Mouse (Mus musculus): ENCODE measurements around the gene Ltbp3. TPM values are rescaled to one million over a fixed set of nuclear protein-coding genes. Genes with fewer than 3 reads are reported as not detected.

Ltbp3 gene
- total and polyA plus RNA-seq, 3 experiments, result 0.51 TPM; not detected in 2

DNA sequence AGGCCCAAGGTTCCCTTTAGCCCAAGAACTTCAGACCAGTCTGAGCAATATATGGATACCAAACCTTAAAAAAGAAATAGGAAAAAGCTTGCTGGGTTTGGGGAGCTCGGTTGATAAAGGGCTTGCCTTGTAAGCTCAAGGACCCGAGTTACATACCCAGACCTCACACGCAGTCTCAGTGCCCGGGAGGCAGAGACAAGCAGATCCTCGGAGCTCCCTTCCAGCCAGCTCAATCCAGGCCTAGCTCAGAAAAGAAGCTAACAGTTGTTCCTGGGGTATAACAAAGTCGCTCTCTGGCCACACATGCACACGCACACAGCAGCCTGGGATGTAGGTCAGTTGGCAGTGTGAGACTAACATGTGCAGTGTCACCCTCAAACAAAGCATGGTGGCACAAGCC lies 47.2 kb downstream of the Ltbp3 start:
- dilution Hi-C loops (cut with MboI; ENCODE audit: extremely low pct_ligation_motif_present, extremely low pct_unique_long_range_greater_than_20kb, low sequenced_read_pairs), result no loop called here
- no peak for TF ChIP-seq MXI1 (IDR thresholded peaks at IDR 0.05; ENCODE audit: low read depth, low read length)
- no peak for TF ChIP-seq NELFE (IDR thresholded peaks at IDR 0.05; ENCODE audit: low read depth, low read length)
- TF ChIP-seq E2F4 (IDR thresholded peaks at IDR 0.05; ENCODE audit: insufficient replicate concordance, low read depth, low read length), result no peak
- no peak for TF ChIP-seq TCF12 (IDR thresholded peaks at IDR 0.05; ENCODE audit: low read depth, low read length)
- TF ChIP-seq JUND (conservative IDR thresholded peaks at IDR 0.05; ENCODE audit: low read depth, low read length), result no peak
- TF ChIP-seq POLR2A (IDR thresholded peaks at IDR 0.05; ENCODE audit: low read depth, low read length), result no peak
- no peak for TF ChIP-seq TBP (conservative IDR thresholded peaks at IDR 0.05; ENCODE audit: low read depth, low read length)
- no peak for TF ChIP-seq SMC3 (IDR thresholded peaks at IDR 0.05; ENCODE audit: low read depth, low read length)
- TF ChIP-seq MAX (IDR thresholded peaks at IDR 0.05; ENCODE audit: low read length), result no peak
- no peaks in the 10 kb centered on the region for H3K9me3 ChIP-seq (replicated peaks; ENCODE audit: low read length)
- H3K4me1 ChIP-seq (ENCODE audit: control insufficient read depth in 1 of 2, insufficient read depth in 2 of 2), result peaks cover 6 to 30% of the 10 kb centered on the region in 2 experiments; a peak in 3 of 4 replicates
- no peaks in the 10 kb centered on the region for H3K36me3 ChIP-seq (replicated peaks in 1 of 2; ENCODE audit: control insufficient read depth in 1 of 2, insufficient read depth in 1 of 2, low read length in 1 of 2)
- DNase-seq (ENCODE audit: extremely low read depth), result no peak
- H3K27ac ChIP-seq (ENCODE audit: insufficient read depth, low read depth), result peak overlapping the region; percentile 91; the same call in 1 of the 2 replicates
- H3K4me3 ChIP-seq (replicated peaks in 1 of 3; ENCODE audit: low read depth in 2 of 3, low read length in 2 of 3, poor library complexity in 1 of 3), result no peak overlapping the region
- 0 out of 2 replicates have a peak overlapping the region, but pooled peaks have one; percentile 59 for H3K4me2 ChIP-seq (ENCODE audit: insufficient read depth, low read depth, poor library complexity, severe bottlenecking)
- in situ Hi-C loops (cut with MboI; ENCODE audit: low pct_ligation_motif_present, low pct_unique_long_range_greater_than_20kb, low sequenced_read_pairs), result loop anchor here (5.0 kb wide), 1 partner anchor 89 kb away; the partner anchor contains the start of genes Frmd8 and Slc25a45
- H3K27me3 ChIP-seq (replicated peaks), result no peaks in the 10 kb centered on the region
- no peaks in the 10 kb centered on the region for H3K79me2 ChIP-seq (replicated peaks; ENCODE audit: control insufficient read depth, extremely low read depth, insufficient read depth, poor library complexity, severe bottlenecking)
- H3K9ac ChIP-seq (ENCODE audit: insufficient read depth, low read depth), result peak overlapping the region; percentile 37; the same call in 1 of the 2 replicates

DNA sequence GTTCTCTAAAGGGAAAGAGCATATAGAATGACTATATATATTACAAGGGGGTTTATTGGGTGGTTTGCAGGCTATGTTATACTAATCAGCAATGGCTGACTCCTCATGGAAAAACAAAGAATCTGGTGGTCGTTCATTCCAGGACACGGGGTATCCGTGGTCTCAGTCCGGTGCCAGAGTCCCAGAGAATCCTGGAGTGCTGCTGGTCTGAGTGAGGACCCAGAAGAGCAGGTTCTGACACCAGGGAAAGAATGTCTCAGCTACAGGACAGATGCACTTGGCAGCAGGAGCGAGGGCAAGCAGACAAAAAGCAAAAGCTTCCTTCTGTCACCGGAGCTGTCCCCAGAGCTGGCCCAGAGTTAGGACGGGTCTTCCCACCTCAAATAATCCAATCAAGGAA lies 47.9 kb downstream of the Ltbp3 start:
- DNase-seq (ENCODE audit: extremely low read depth), result no peak
- no peak overlapping the region for H3K9ac ChIP-seq (ENCODE audit: insufficient read depth, low read depth)
- H3K79me2 ChIP-seq (replicated peaks; ENCODE audit: control insufficient read depth, extremely low read depth, insufficient read depth, poor library complexity, severe bottlenecking), result no peaks in the 10 kb centered on the region
- H3K4me2 ChIP-seq (ENCODE audit: insufficient read depth, low read depth, poor library complexity, severe bottlenecking), result no peak overlapping the region
- H3K9me3 ChIP-seq (replicated peaks; ENCODE audit: low read length), result no peaks in the 10 kb centered on the region
- dilution Hi-C loops (cut with MboI; ENCODE audit: extremely low pct_ligation_motif_present, extremely low pct_unique_long_range_greater_than_20kb, low sequenced_read_pairs) (no loop called here), in situ Hi-C loops (cut with MboI; ENCODE audit: low pct_ligation_motif_present, low pct_unique_long_range_greater_than_20kb, low sequenced_read_pairs) (loop anchor here (5.0 kb wide), 1 partner anchor 89 kb away; the partner anchor contains the start of genes Frmd8 and Slc25a45)
- TF ChIP-seq RAD21 (IDR thresholded peaks at IDR 0.05; ENCODE audit: low read depth, low read length) (no peak), USF1 (IDR thresholded peaks at IDR 0.05; ENCODE audit: low read depth, low read length) (no peak), TCF12 (IDR thresholded peaks at IDR 0.05; ENCODE audit: low read depth, low read length) (no peak), UBTF (IDR thresholded peaks at IDR 0.05; ENCODE audit: low read depth, low read length) (no peak), ZC3H11A (IDR thresholded peaks at IDR 0.05; ENCODE audit: low read depth, low read length) (no peak), MXI1 (IDR thresholded peaks at IDR 0.05; ENCODE audit: low read depth, low read length) (no peak), ZKSCAN1 (IDR thresholded peaks at IDR 0.05; ENCODE audit: borderline replicate concordance, low read depth, low read length) (no peak), RCOR1 (conservative IDR thresholded peaks at IDR 0.05; ENCODE audit: low read depth, low read length) (no peak), MAZ (IDR thresholded peaks at IDR 0.05; ENCODE audit: low read depth, low read length) (no peak), BHLHE40 (IDR thresholded peaks at IDR 0.05; ENCODE audit: low read depth, low read length) (no peak), SMC3 (IDR thresholded peaks at IDR 0.05; ENCODE audit: low read depth, low read length) (no peak), SIN3A (IDR thresholded peaks at IDR 0.05; ENCODE audit: low read length) (no peak), ELF1 (IDR thresholded peaks at IDR 0.05; ENCODE audit: low read depth, low read length) (no peak), ZMIZ1 (IDR thresholded peaks at IDR 0.05; ENCODE audit: low read depth, low read length) (no peak)
- H3K4me1 ChIP-seq (ENCODE audit: control insufficient read depth in 1 of 2, insufficient read depth in 2 of 2), result peaks cover 6 to 34% of the 10 kb centered on the region in 2 experiments; a peak in 3 of 4 replicates
- no peak overlapping the region for H3K27ac ChIP-seq (ENCODE audit: insufficient read depth, low read depth)
- H3K36me3 ChIP-seq (replicated peaks in 1 of 2; ENCODE audit: control insufficient read depth in 1 of 2, insufficient read depth in 1 of 2, low read length in 1 of 2), result no peaks in the 10 kb centered on the region
- H3K4me3 ChIP-seq (replicated peaks in 1 of 3; ENCODE audit: low read depth in 2 of 3, low read length in 2 of 3, poor library complexity in 1 of 3), result no peak overlapping the region
- no peaks in the 10 kb centered on the region for H3K27me3 ChIP-seq (replicated peaks)

All from CH12.LX (cell line).